Mouse (Mus musculus): ENCODE measurements around the gene Crtc3. TPM values are rescaled to one million over a fixed set of nuclear protein-coding genes. Genes with fewer than 3 reads are reported as not detected.

Gene Crtc3
- polyA plus RNA-seq, 1 experiment from 2014 or later, result 8.4 TPM

- Histone ChIP-seq H3K27me3 (ENCODE audit: low read depth, poor library complexity, severe bottlenecking) (no peaks in the 10 kb centered on the region), H3K4me3 (no peak overlapping the region), H3K9me3 (replicated peaks) (no peaks in the 10 kb centered on the region), H3K4me1 (peaks cover 5% of the 10 kb centered on the region), H3K36me3 (peaks cover 8% of the 10 kb centered on the region; the same call in 1 of the 2 replicates), H3K27ac (replicated peaks) (no peak overlapping the region)
- DNase-seq (ENCODE audit: low spot score), result no peak
- WGBS, result 79% methylated on average over 3 of the region's 3 CpGs
Observed at GRCm38 (mm10) chr7:80672323-80672722, 16.4 kb downstream of the Crtc3 start.

DNA sequence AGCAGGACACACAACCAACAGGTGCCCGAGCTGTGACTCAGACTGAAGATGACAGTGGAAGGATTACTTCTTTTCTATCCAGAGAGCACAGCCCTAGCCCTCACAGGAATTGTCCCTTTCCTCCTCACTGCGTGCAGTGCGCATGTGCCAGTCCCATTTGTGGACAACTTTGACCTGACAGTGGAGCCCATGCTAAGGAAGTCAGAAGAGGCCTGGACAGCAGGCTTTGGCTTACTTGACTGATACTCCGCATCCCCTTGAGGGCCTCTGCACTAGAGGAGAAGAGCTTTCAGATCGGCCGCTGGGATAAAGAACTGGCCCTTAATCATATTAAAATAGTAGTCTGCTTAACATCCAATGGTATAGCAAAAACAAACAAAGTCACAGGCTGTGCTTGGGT, 17.8 kb downstream of the Crtc3 start:
- H3K36me3 ChIP-seq, result no peaks in the 10 kb centered on the region
- no peaks in the 10 kb centered on the region for H3K27me3 ChIP-seq (ENCODE audit: low read depth, poor library complexity, severe bottlenecking)
- H3K27ac ChIP-seq (replicated peaks), result no peak overlapping the region
- no peak for DNase-seq (ENCODE audit: low spot score)
- H3K4me3 ChIP-seq, result no peak overlapping the region
- WGBS, result 92% methylated on average over 6 of the region's 6 CpGs
- H3K9me3 ChIP-seq (replicated peaks), result no peaks in the 10 kb centered on the region
- peaks cover 8% of the 10 kb centered on the region for H3K4me1 ChIP-seq

DNA sequence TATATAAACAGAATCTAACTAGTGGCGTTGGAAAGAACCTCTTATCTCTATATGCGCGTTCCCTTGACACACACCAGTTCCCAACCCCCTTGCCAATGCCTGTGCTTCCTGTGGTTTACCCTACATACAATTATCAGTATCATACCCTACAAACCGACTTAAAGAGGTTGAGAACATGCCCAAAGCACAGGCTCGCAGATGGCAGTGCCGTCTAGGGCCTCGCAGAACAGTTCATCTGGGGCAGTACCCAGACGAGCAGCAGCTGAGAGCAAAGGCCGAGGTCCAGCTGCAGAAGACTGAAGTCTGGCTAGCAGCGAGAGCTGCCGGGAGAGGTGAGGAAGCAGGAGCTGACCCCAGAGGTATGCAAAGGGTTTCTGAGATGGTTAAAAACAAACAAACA, 21.5 kb downstream of the Crtc3 start:
- H3K9me3 ChIP-seq (replicated peaks), result no peaks in the 10 kb centered on the region
- WGBS, result 78% methylated on average over 11 of the region's 11 CpGs

DNA sequence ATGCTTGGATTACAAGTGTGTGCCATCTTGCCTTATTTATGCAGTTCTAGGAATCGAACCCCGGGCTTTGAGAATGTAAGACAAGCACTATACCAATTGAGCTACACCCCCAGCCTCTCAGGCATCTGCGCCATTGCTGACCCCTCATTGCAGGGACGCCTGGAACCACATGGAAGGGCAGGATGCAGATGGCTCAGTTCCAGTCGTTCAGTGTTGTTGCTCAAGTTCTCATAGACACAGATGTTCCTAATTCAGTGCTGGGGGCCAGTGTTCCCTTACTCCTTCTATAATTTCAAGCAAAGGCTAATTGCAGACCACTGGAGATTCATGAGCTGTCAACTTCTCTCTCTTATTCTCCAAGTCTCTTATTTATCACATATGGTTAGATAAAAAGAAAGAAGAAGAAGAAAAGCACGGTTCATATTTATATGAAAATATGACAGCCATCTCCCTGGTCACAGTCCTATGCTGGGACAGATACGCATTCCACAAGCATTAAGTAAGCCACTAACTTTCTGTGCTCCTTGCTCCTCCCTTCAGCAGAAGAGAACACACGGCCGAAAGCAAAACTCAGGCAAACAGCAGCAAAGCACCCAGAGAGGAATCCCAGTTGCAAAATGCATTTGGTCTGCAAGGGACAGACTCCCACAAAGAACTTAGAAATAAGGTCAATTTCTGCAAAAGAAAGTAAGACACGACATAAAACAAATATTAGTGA, 22.3 kb downstream of the Crtc3 start:
- H3K27ac ChIP-seq (replicated peaks), result no peak overlapping the region

More for the DNA sequence above, 21.5 kb downstream of the Crtc3 start:
- DNase-seq (ENCODE audit: low spot score), result no peak
- no peaks in the 10 kb centered on the region for H3K36me3 ChIP-seq
- no peak overlapping the region for H3K4me3 ChIP-seq
- no peaks in the 10 kb centered on the region for H3K27me3 ChIP-seq (ENCODE audit: low read depth, poor library complexity, severe bottlenecking)
- H3K4me1 ChIP-seq, result peaks cover 8% of the 10 kb centered on the region
- H3K27ac ChIP-seq (replicated peaks), result peak overlapping the region; percentile 49; the same call in 1 of the 2 replicates

DNA sequence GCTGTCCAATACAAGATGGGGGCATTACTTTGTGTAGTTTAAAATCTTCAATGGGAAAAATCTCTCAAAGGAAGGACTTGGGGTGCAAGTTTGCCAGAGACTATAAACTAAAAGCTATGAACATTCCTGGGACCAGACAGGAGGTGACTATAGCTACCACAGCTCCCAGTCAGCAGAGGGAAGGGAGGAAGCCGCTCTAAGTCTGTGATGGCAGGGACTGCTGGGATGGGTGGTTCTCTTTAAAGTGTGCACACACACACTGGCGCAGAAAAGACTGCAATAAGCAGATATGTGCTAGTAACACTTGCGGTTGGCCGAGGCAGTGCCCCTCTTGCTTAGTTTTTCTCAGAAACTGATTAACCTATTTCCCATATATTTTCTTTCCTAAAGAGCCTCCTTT, 27.6 kb downstream of the Crtc3 start:
- 91% methylated on average over 4 of the region's 4 CpGs for WGBS
- no peak overlapping the region for H3K27ac ChIP-seq (replicated peaks)
- no peaks in the 10 kb centered on the region for H3K9me3 ChIP-seq (replicated peaks)
- DNase-seq (ENCODE audit: low spot score), result no peak
- 0 out of 2 replicates have a peak, but pooled peaks cover 5% of the 10 kb centered on the region for H3K4me1 ChIP-seq
- H3K27me3 ChIP-seq (ENCODE audit: low read depth, poor library complexity, severe bottlenecking), result no peaks in the 10 kb centered on the region
- no peaks in the 10 kb centered on the region for H3K36me3 ChIP-seq
- no peak overlapping the region for H3K4me3 ChIP-seq

More for the DNA sequence above, 22.3 kb downstream of the Crtc3 start:
- no peak overlapping the region for H3K4me3 ChIP-seq
- H3K4me1 ChIP-seq, result peaks cover 8% of the 10 kb centered on the region
- H3K9me3 ChIP-seq (replicated peaks), result no peaks in the 10 kb centered on the region
- no peaks in the 10 kb centered on the region for H3K27me3 ChIP-seq (ENCODE audit: low read depth, poor library complexity, severe bottlenecking)
- 83% methylated on average over 10 of the region's 10 CpGs for WGBS
- no peaks in the 10 kb centered on the region for H3K36me3 ChIP-seq
- no peak for DNase-seq (ENCODE audit: low spot score)

- no peak overlapping the region for H3K27ac ChIP-seq (replicated peaks)
- no peak overlapping the region for H3K4me3 ChIP-seq
- WGBS, result 77% methylated on average over 4 of the region's 4 CpGs
- peaks cover 6% of the 10 kb centered on the region; the same call in 1 of the 2 replicates for H3K4me1 ChIP-seq
- DNase-seq (ENCODE audit: low spot score), result no peak
- H3K36me3 ChIP-seq, result no peaks in the 10 kb centered on the region
- H3K27me3 ChIP-seq (ENCODE audit: low read depth, poor library complexity, severe bottlenecking), result no peaks in the 10 kb centered on the region
- no peaks in the 10 kb centered on the region for H3K9me3 ChIP-seq (replicated peaks)
Observed at GRCm38 (mm10) chr7:80660619-80661018, 28.1 kb downstream of the Crtc3 start.

GRCm38 (mm10) chr7:80657896-80658295, 30.8 kb downstream of the Crtc3 start:
- H3K27me3 ChIP-seq (ENCODE audit: low read depth, poor library complexity, severe bottlenecking), result no peaks in the 10 kb centered on the region
- H3K36me3 ChIP-seq, result no peaks in the 10 kb centered on the region
- H3K4me3 ChIP-seq, result no peak overlapping the region
- peaks cover 32% of the 10 kb centered on the region for H3K4me1 ChIP-seq
- whole genome bisulfite sequencing, result 86% methylated on average over 8 of the region's 8 CpGs
- H3K9me3 ChIP-seq (replicated peaks), result no peaks in the 10 kb centered on the region
- no peak for DNase-seq (ENCODE audit: low spot score)
- no peak overlapping the region for H3K27ac ChIP-seq (replicated peaks)

DNA sequence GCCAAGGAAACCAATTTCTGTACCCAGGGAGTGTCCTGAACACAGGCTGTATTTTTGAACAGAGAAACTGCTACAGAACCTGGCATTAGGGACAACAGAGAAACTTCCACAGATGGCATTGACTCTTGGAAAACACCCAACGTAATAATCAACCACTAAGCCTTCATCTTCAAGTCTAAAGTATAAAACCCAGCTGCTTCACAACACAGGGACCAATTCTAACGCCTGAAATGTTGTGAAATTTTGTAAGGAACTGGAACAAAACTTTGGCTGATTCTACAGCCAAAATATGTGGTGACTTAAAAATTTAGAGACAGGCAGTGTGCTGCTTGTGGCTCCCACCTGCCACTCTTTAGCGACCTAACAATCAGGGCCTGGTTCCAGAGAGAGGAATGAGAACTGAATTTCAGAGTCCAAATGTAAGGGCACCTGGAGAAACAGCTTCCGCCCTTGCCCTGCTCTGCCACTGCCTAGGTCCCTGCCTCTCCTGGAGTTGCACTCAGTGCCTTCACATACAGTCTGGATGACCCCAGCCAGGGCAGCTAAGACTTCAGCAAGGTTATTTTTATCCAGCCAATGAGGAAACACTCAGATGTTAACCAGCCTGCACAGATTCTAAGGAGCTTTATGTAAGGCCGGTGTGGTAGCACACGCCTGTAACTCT, 33.2 kb downstream of the Crtc3 start:
- peaks cover 43% of the 10 kb centered on the region for H3K4me1 ChIP-seq
- 87% methylated on average over 6 of the region's 6 CpGs for WGBS
- no peak for DNase-seq (ENCODE audit: low spot score)
- no peaks in the 10 kb centered on the region for H3K9me3 ChIP-seq (replicated peaks)
- no peak overlapping the region for H3K4me3 ChIP-seq
- H3K27ac ChIP-seq (replicated peaks), result no peak overlapping the region
- no peaks in the 10 kb centered on the region for H3K27me3 ChIP-seq (ENCODE audit: low read depth, poor library complexity, severe bottlenecking)
- H3K36me3 ChIP-seq, result no peaks in the 10 kb centered on the region

DNA sequence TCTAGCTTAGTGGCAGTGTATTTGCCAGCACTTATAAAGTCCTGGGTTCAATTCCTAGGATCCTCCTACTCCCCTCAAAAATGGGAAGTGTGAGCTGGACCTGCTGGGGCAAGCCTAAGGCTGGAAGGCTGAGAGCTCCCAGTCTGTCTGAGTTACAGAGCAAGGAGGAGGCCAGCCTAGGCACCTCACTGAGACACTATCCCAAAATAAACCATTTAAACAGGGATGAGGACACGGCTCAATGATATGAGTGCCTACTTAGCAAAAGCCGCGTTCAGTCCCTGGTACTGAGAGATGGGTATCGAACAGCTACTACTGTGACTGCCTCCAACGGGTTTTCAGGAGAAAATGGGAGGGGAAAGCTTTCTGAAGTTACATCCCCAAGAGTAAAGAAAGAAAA, 33.8 kb downstream of the Crtc3 start:
- Histone ChIP-seq H3K27me3 (ENCODE audit: low read depth, poor library complexity, severe bottlenecking) (no peaks in the 10 kb centered on the region), H3K36me3 (no peaks in the 10 kb centered on the region), H3K4me1 (peaks cover 43% of the 10 kb centered on the region), H3K4me3 (no peak overlapping the region), H3K27ac (replicated peaks) (no peak overlapping the region), H3K9me3 (replicated peaks) (no peaks in the 10 kb centered on the region)
- DNase-seq (ENCODE audit: low spot score), result no peak
- WGBS, result 73% methylated on average over 5 of the region's 5 CpGs

DNA sequence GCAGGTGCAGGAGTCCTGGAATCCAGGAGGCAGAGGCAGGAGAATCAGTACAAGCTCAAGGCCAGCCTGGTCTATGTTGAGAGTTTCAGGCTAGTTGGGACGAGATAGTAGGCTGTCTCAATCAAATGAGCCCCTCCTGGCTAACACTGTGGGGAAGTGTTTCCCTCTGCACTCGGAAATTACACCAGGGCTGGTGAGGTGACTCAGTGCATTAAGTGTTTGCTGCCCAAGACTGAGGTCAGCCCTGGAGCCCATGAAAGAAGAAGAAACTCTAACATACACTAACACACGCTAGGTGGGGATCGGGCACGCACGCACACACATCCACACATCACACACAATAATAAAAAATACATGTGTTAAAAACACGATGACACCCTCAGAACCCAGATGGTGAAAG, 34.3 kb downstream of the Crtc3 start:
- DNase-seq (ENCODE audit: low spot score), result no peak
- Histone ChIP-seq H3K27ac (replicated peaks) (no peak overlapping the region), H3K4me3 (no peak overlapping the region), H3K4me1 (peaks cover 43% of the 10 kb centered on the region), H3K9me3 (replicated peaks) (no peaks in the 10 kb centered on the region), H3K36me3 (no peaks in the 10 kb centered on the region), H3K27me3 (ENCODE audit: low read depth, poor library complexity, severe bottlenecking) (no peaks in the 10 kb centered on the region)
- WGBS, result 91% methylated on average over 7 of the region's 7 CpGs

GRCm38 (mm10) chr7:80653971-80654370, 34.7 kb downstream of the Crtc3 start:
- WGBS, result 93% methylated on average over 7 of the region's 7 CpGs
- Histone ChIP-seq H3K27ac (replicated peaks) (peak overlapping the region; percentile 77; the same call in 1 of the 2 replicates), H3K9me3 (replicated peaks) (no peaks in the 10 kb centered on the region), H3K36me3 (no peaks in the 10 kb centered on the region), H3K4me1 (peaks cover 43% of the 10 kb centered on the region), H3K27me3 (ENCODE audit: low read depth, poor library complexity, severe bottlenecking) (no peaks in the 10 kb centered on the region), H3K4me3 (no peak overlapping the region)
- DNase-seq (ENCODE audit: low spot score), result no peak

GRCm38 (mm10) chr7:80653077-80653476, 35.6 kb downstream of the Crtc3 start:
- no peak for DNase-seq (ENCODE audit: low spot score)
- peaks cover 43% of the 10 kb centered on the region for H3K4me1 ChIP-seq
- H3K27me3 ChIP-seq (ENCODE audit: low read depth, poor library complexity, severe bottlenecking), result no peaks in the 10 kb centered on the region
- peak overlapping the region; percentile 77; the same call in 1 of the 2 replicates for H3K27ac ChIP-seq (replicated peaks)
- no peak overlapping the region for H3K4me3 ChIP-seq
- H3K36me3 ChIP-seq, result no peaks in the 10 kb centered on the region
- WGBS, result 77% methylated on average over 10 of the region's 10 CpGs
- no peaks in the 10 kb centered on the region for H3K9me3 ChIP-seq (replicated peaks)

GRCm38 (mm10) chr7:80652289-80652688, 36.4 kb downstream of the Crtc3 start:
- Histone ChIP-seq H3K27me3 (ENCODE audit: low read depth, poor library complexity, severe bottlenecking) (no peaks in the 10 kb centered on the region), H3K4me1 (peaks cover 38% of the 10 kb centered on the region), H3K4me3 (no peak overlapping the region), H3K9me3 (replicated peaks) (no peaks in the 10 kb centered on the region), H3K27ac (replicated peaks) (peak overlapping the region; percentile 77), H3K36me3 (no peaks in the 10 kb centered on the region)
- no peak for DNase-seq (ENCODE audit: low spot score)
- 61% methylated on average over 5 of the region's 5 CpGs for WGBS
